Mouse (Mus musculus): ENCODE measurements around the gene Cd69.
A peak's percentile ranks its signal among the peaks of the same experiment; 100 is the strongest.

Gene Cd69

DNA sequence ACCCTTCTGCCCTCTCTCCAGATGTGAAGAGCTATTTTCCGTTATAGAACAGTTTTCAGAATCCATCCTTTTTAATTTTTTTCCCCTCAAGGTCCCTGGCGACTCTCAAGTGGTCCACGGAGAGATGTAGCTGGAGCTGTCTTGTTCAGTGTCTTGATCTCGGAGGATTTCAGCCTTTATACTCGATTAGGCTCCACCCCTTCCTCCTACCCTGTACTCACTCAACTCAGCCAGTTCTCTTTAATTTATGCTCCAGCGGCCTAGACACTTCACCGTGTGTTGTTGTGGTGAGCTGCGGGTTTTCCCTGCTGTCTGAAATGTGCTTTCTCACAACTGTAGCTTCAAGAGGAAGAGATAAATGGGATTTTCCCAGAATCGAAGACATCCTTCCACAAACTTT, at the start of gene Cd69:
Gene Cd69, minus strand, starts transcription at position 217 of the 400 bp plus-strand sequence.
- peak; percentile 14 to 19 for DNase-seq

- DNase-seq = no peak
These were observed 44.1 kb upstream of the Cd69 start for GRCm38 (mm10) chr6:129319331-129319730.

GRCm38 (mm10) chr6:129318395-129318794, 43.2 kb upstream of the Cd69 start:
- no peak for DNase-seq

DNA sequence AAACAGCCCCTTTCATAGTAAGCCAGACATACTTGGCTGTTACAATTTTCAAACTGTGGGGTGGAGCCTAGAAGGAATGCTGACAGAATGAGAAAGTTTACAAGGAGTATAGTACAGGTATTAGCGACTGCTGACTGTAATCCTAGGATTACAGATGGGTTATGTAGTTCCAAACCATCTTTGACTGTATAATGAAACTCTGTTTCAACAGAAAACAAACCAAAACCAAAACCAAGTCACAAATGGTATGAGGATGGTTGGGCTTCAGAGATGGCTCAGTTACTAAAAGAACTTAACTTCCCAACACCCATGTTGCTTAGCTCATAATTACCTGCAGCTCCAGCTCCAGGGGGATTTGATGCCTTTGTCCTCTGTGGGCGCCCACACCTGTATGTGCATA, 41.2 kb upstream of the Cd69 start:
- no peak for DNase-seq

- no peak for DNase-seq
These were observed 40.5 kb upstream of the Cd69 start for GRCm38 (mm10) chr6:129315698-129316097.

GRCm38 (mm10) chr6:129314655-129315168, 39.5 kb upstream of the Cd69 start:
- DNase-seq = no peak

- DNase-seq = no peak
These were observed 37.3 kb upstream of the Cd69 start for GRCm38 (mm10) chr6:129312499-129312898.

- no peak for DNase-seq
These were observed 28.9 kb upstream of the Cd69 start for GRCm38 (mm10) chr6:129304180-129304579.

- no peak for DNase-seq
These were observed 13.5 kb upstream of the Cd69 start for GRCm38 (mm10) chr6:129288708-129289107.

DNA sequence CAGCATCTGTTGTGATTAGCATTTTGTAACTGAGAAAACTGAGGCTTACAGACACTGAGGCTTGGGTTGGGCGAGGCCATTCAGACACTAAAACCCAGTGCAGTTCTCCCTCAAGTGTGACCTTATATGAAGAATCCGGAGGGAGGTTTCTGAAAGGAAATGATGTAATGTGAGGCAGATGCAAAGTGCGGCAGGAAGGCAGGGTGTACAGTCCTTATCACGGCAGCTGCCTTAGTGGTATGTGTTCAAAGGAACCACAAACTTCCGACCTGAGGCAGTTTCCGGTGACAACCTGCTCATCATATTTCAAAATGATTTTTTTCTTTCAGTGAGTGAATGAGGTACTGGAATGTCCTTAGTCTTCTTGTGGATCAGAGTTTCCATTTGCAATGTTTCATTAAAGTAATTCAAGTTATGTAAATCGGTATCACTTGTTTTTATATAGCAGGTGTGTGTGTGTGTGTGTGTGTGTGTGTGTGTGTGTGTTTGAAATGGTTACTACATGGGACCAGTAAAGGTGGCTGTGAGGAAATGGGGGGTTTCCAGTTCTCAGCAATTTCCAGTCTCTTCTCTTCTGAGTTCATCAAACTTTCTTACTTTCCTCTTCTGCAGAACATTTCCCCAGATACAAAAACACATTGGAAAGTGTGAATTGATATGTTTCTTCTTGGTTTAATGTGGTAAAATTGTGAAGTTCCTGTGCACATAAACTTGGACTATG, 9.3 kb upstream of the Cd69 start:
- DNase-seq = peak; percentile 8 to 27

- no peak for DNase-seq
These were observed 8.0 kb upstream of the Cd69 start for GRCm38 (mm10) chr6:129283271-129283670.

GRCm38 (mm10) chr6:129276483-129276882, 1.2 kb upstream of the Cd69 start:
- DNase-seq = no peak

GRCm38 (mm10) chr6:129275624-129276203, 478 bp upstream of the Cd69 start:
- DNase-seq = no peak

DNA sequence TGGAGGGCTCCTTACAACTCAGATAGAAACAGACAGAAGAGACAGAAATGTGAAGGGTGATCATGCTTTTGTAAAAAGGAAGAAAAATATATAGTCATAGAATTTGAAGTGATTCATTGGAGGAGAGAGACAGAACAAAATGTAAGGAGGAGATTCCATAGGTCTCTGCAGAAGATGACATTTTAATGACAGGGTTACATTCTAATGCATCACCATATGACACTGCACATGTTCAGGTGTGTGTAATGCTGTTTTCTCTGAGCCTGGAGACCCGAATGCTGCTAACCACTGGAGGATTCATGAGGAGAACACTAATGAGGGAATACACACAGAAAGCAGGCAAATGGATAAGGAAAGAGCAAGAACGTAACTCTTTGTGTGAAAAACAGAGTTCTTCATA, 760 bp downstream of the Cd69 start:
- no peak for DNase-seq

GRCm38 (mm10) chr6:129273662-129274061, 1.6 kb downstream of the Cd69 start:
- DNase-seq = peak in 1 of 2 experiments; percentile 23

- no peak for DNase-seq
These were observed 8.7 kb downstream of the Cd69 start for GRCm38 (mm10) chr6:129266438-129267022.

DNA sequence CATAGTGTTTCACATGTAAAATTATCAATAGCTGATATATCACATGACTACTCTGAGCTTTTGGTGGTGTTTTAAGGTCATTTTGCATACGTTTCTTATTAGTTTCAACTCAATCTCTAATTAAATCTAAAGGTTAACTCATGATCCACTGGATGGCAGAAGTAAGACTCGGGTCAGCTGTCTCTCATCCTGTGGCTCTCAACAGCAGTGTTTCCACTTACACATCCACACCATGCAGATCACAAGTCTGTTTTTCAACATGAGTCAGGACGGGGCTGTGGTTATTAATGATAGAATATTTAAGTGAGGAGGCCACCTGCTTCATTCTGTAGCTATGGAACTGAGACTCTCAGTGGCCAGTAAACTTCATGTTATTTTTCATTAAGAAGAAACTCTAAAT, 9.4 kb downstream of the Cd69 start:
- DNase-seq = no peak

GRCm38 (mm10) chr6:129260940-129261339, 14.3 kb downstream of the Cd69 start:
- no peak for DNase-seq

DNA sequence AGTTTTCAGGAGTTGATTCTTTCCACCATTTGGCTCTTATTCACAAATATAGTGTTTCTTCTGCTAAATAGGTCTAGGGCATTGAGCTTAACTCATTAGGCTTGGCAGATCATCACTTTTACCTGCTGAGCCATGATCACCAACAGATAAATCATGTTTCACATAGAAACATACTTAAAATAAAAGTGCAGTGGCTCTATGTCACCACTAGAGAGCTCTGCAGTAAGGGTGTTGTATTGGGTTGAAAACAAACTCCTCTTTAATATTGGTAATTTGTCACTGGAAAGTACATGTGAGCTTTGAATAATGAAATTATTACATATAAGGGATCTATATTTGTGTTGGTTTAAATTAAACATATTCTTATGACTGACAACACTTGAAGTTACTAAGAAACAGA, 15.2 kb downstream of the Cd69 start:
- DNase-seq = no peak

- DNase-seq = no peak
These were observed 19.2 kb downstream of the Cd69 start for GRCm38 (mm10) chr6:129256018-129256417.

- no peak for DNase-seq
These were observed 20.2 kb downstream of the Cd69 start for GRCm38 (mm10) chr6:129254949-129255602.

GRCm38 (mm10) chr6:129254314-129254713, 20.9 kb downstream of the Cd69 start:
- no peak for DNase-seq

- DNase-seq = no peak
These were observed 27.0 kb downstream of the Cd69 start for GRCm38 (mm10) chr6:129248243-129248642.

- no peak for DNase-seq
These were observed 28.2 kb downstream of the Cd69 start for GRCm38 (mm10) chr6:129246992-129247391.
